Mouse (Mus musculus) kidney, postnatal 36 days (tissue): Measurements from ENCODE around the gene Abtb2.

Experiments
- DNase-seq, 2 experiments: peaks; one replicate each; pipeline ENCODE4 v3.0.0; 2021 to 2022; ENCODE audit warnings: mixed read lengths in 2 of 2

The Abtb2 gene

DNA sequence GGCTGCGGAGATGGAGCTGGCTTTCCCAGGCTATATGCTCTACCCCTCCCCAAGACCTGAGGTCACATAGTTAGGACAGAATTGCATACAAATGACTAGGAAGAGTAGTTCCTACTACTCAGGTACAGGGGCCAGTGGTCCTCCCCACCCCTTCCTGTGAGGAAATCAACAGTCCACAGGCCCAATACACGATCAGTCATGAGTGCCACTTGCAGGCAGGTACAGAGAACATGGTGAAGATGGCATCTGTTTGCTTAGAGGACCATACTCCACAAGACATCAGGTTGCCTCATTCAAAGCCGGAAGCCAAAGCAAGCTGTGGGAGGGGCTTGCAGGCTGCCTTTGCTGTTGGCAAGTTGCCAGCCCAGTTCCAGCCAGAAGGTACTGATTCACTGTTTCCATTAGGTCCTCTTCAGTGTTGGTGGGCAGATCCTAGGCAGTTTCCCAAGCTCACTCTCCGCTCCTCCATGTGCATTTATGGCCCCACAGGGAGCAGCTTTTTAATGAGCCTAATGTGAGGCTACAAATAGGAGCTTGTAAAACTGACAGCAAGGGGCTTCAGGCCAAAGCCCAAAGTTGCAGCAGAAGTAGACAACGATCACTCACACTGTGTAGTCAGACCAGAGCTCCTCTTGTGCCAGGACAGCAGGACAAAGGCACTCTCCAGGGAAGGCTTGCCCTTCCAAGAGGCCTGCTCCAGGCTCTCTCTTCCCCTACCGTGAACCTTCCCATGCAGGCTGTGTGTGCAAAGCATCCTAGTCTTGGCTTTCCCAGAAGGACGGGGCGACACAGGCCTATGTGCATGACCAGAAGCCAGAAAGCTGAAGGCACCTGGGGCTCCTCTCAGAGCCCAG is 102.1 kb downstream of the Abtb2 start:
- DNase-seq: peak; percentile 30 to 56

DNA sequence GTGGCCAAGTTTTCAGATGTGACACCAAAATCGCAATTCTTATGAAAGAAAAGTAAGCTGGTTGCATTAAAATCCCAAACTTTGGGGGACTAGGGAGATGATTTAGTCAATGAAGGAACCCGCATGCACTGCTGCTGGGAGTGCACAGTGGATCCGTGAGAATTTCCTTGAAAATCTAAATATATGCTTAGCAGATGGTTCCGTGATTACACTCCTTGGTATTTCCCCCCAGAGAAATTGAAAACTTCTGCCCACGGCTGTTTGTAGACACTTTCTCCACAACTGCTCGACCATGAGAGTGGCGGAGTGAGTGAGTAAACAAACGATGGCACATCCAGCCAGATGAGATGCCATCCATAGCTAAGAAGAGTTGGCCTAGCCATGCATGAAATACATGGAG is 102.8 kb downstream of the Abtb2 start:
- no peak for DNase-seq

DNA sequence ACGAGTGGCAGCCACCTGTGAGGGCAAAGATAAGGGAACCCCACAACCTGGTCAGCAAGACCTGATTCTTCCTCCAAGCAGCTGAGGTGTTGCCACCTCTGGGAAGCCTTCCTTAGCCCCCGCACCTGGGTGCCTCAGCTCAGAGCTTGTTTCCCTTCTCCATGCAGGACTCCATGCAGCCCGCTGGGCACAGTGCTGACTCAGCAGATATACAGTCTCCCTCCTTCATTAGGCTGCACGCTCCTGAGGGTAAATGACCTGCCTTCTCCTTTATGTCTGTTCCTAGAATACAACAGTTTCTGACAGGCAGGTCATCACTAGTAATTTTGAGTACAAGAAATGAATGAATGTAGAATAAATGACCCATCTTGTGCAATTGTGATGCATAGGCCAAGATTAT is 103.5 kb downstream of the Abtb2 start:
- no peak for DNase-seq

DNA sequence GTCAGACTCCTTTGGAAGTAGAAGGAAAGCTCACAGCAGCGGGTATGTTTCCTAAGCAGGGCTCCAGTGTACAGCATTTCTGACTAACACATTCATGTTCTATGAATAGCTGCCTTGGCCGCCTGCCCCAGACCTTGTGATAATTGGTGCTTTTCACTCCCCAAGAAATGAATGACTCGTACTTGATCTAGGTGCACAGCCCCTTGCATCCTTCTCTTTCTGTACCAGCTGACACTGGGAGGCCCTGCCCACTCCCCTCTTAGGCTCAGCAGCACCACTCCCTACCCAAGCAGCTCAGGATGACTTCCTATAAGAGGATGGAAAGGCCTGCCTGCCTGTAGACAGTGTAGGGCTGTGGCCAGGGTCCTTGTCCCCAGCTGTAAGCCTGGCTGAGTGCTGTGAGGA is 104.2 kb downstream of the Abtb2 start:
- DNase-seq: peak; percentile 39 to 60

DNA sequence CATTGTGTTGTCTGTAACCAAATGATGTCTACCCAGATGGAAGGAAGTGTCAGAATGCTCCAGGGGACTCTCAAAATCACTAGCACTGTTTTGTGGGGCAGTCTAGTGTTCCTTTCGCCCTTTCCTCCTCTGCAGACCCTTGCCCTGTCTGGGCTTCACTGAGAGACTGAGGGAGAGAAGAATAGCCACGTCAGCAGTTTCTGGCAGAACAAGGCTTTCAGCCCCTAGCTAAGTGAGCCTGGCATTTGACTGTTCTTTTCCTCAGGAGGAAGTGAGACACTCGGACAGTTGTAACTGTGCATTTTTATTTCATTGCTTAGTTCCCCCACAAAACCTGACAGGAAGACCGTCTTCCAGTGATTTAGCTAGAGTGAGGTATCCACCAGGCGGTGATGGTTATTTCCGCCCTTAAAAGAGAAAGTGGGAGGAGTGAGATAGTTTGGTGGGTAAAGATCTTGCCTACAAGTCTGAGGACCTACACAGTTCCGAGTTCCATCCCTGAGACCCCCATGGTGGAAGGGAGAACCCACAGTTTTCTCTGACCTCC is 106.5 kb downstream of the Abtb2 start:
- no peak for DNase-seq

DNA sequence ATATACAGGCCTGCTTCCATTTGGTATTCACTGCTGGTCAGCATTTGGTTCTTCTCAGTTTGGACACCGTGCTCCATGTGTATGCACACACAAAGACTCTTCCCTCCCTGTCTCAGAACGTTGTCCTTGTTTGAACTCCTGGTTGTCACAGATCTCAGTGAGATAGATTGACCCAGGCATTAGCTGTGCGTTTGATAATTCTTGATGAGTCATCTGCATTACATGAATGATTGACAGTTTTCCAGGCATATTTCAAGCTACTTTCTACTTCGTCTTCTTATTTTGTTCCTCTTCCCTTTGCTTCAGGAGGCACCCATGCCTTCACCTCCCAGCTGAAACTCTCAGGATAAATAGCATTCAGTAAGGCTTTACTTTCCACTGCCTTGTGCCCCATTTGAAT is 107.5 kb downstream of the Abtb2 start:
- DNase-seq: no peak

DNA sequence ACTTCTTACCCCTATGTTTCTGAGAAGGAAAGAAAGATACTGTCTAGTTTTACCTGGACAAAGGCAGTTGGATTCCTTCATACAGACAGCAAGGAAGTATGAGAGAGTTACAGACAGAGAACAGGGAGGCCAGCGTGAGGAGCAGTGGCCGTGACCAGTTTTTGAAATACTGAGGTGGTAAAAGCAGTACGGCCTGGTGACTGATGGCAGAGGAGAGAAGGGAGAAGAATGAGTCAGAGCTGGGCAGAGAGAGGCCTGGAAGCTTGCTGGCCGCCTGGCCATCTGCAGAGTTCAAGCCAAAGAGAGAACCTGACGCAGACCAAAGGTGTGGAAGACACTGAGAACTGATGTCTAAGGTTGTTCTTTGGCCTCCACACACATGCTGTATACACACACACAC is 109.3 kb downstream of the Abtb2 start:
- DNase-seq: no peak

DNA sequence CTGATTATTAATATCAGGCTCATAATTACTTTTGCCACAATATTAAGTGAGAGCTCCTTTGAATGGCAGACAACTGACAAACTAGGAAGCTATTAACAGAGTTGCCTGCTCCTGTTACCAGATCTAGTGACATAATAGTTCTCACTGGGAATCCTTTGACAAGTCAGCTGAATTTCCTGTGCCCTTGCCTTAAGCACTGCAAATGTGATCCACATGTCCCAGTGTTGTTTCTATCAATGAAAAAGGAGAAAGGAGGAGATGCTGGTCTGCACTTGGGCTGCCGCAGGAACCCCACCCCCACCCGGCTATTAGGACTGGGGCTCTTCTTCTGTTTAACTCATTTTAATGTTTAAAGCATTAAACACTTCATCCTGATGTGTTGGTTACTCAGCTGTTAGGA is 110.7 kb downstream of the Abtb2 start:
- DNase-seq: no peak

DNA sequence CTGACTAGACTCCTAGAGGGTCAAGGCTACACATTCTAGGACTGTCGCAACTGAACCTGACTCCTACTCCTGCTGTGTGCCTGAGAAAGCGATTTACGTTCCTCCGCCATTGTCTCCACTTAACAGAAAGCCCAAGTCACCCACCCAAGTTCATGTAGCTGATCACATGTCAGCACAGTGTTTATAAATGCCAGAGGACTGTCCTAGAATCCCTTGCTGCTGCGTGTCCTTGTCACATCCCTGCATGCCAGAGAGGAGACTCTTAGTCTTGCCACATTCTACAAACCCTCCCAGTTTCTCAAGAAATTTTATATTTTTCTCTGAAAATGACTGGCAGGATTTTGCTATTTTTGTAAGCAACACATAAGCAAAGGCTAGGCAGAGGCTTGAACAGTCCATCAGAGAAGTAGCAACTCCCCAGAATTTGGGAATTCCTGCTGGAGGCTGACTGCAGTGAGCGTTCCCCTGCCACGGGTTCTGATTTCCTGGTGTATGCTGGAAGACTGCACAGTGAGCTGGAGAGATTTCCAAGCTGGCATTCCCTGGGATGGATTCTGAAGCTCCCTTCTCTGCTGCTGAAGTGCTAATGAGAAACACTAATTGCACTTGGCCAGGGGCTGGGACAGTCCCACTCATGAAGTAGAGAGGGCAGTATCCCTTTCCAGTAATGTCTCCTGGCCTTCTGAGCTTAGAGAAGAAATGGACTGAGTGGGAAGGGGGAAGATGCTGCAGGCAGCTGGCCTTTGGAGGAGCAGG is 111.7 kb downstream of the Abtb2 start:
- DNase-seq: no peak

DNA sequence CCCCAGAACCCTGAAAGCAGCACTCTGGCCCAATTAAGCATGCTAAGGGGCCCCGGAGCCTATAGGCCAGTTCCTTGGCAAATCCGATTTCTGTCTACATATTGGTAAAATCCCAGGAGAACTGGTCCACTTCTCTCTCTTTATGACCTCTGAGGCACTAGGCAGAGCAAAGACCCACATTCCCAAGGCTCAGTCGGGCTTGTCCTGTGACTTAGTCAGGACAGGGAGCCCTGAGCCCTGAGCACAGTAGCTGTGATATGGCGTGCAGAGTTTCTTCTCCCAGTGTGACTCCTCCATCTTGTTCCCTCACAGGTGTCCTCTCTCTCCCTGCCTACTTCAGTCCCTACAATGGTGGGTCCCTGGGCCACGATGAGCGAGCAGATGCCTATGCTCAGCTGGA is 112.3 kb downstream of the Abtb2 start:
- peak; percentile 21 to 30 for DNase-seq

DNA sequence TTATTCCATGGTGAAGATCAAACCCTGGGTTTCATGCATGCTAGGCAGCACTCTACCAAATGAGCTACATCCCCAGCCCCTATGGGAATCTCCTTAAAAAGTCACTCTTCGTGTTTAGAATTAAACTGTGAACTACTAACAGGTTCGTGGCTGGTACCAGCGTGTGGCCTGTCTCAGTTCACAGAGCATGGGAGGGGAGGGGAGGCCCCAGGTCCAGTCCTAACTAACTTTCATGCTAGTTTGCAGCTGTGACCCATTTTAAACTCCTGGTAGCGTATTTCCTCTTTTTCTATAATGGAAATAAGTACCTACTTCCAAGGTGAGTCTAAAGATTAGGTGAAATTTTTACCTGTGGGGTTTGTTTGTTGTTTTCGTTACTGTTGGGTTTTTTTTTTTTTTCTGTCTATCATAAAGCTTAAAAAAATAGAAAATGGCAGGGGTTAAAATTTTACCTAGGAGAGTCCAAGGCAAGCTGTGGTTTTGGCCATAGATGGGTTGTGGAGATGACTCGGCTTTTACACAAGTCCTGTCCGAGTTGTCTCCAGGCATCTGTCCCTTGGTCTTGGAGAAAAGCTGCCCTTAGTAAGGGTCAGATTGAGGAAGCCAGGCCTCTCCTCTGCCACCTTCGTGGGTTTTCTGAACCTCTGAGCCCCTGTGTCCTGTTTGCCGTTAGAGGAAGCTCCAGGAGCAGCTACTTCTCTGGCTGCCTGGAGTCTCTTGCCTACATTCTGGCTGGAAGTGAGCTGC is 114.4 kb downstream of the Abtb2 start:
- DNase-seq: no peak

DNA sequence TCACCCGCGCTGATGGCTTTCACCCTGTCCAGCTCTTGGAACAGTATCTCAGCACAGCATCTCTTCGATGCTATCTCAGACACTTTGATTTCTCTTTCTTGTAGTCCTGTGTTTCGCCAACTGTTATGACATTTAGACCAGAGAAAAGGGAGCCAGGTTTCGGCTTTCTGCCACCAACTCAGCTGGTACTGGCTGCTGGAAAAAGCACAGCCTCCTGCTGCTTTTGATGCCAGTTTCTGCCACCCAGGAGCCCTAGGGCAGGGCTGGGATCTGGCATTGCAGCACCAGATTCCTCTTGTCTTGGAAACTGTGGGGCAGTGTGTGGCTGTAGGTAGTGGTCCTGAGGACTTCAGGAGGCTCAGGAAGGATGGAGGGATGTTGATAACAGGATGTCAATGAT is 115.0 kb downstream of the Abtb2 start:
- no peak for DNase-seq

DNA sequence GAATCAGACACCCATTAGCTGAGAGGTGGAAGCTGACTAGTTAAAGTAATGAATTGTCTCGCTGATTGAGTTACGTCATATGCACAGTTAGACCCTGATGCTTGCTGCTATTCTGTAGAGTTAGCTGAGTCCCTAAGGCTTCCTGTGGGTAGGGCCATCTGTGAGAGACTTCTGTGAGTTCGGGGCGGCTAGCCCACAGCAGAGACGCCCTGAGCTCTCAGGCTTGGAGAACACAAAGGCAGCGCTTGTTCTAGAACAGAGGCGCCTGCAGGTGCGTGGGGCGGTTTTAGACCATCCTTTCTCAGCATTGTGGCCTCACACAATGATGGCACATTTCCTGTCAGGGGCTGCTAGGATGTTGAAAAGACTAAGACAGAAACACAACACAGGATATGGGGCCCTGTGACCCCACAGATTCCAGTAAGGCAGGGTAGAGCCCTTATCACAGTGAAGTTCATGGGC is 116.2 kb downstream of the Abtb2 start:
- no peak for DNase-seq

DNA sequence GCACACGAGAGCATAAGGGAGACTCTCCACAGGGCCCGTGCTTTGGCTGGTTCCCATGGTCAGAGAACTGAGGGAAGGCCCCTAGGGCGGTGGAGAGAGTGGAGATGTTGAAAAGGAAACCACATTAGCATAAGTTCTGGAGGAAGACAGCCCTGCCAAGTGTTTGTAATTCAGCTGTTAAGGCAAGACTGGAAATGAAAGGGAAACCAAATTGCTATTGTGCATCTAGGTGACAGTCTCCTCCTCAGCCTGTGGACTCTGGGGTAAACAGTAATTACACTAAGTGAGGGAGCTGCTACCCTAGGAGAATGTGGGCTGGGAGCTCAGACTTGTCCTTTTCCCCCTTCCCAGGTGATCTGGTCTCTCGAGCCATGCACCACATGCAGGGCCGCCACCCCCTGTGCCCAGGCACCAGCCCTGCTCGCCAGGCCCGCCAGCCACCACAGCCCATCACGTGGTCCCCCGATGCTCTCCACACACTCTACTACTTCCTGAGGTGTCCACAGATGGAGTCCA is 116.9 kb downstream of the Abtb2 start:
- no peak for DNase-seq

DNA sequence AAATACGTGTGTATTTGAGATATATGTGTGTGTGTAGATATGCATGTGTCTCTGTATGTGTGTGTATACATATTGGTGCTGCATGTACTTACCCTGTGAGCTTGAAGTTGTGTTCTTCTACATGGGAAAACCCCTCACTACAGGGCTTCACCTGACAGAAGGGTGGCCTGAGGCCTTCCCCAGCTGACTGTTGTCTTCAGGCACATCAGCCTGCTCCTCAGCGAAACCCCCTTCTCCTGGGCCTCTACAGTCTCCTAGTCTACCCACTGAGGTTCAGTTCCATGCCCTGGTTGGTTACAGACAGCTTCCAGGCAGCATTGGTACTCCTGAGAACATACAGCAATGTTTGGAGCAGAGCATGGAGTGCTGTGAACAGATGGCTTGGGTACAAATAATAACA is 118.3 kb downstream of the Abtb2 start:
- no peak for DNase-seq

DNA sequence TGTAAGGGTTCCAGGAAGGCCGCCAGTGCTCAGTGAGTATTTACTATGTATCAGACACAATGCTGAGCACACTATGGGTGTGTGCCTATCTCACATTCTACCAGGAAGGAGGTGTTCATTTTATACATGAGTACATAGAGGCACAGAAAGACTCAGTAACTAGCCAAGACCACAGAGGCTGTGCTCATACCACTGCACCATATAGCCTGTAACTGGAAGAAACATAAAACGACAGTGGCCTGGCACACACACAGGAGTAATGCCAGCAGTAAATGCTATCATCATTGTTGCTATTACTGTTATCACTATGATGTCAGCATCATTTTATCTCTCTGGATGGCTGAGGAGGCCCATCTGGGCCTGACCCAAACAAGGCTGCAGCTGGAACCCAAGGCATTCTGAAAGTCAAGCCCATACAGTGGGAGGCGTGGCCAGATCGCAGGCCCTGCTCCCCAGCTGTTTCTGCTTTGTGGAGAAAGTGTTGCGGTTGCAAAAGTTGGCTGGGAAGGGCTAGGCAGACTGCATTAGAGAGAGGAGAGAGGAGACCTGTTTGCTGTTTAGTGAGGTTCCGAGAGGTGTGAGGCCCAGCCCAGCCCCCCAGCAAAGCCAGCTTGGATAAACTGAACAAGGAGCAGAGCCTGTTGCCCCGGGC is 118.9 kb downstream of the Abtb2 start:
- DNase-seq: no peak

DNA sequence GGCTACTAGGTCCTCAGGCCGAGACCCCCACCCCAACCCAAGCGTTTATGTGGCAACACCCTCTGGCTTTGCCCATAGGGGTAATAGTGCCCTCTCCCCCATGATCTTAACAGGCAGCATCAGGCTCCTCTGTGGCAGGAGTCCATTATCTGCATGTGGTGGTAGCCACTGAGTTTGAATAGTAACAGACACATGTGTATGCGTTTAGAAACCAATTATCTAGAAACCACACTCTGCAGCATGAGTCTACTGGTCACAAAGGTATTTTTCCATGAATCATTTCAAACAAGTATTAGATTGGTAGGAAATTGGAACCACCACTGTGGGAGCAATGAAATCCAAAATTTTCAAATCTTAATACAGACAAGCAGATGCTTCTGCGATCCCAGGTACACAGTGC is 119.5 kb downstream of the Abtb2 start:
- DNase-seq: no peak

DNA sequence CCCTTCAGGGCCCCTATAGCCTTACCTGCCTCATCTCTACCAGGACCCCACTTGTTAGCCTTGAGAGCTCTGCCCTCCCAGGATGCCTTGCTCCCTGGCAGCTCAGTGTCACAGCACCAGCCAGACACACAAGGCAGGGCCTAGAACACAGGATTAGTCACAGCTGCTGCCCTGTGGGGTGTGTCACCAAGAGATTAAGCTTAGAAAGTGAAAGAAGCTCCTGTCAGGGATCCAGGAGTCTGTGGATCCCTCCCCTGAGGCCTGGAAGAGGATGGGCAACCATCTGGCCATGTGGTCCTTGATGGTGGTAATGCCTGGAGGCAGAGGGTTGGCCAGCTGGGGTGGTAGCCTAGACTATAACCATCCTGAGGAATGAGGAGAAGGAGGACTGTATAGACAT is 121.0 kb downstream of the Abtb2 start:
- DNase-seq: no peak

DNA sequence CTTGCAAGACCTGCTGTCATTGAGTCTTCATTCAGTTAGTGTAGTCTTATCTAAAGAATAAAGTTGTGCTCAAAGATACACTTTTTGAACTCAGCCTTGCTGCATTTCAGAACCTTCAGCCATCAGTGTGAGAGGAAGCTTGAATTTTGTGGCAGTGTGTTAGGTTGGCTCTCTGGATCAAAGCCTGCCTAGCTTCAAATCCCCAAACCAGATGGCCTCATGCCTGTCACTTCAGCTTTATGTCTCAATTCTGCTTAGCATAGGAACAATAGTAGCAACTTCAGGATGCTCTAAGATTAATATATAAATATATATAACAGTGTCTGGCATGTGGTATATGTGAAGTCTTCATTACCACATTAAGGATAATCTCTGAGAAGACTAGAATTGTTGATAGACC is 121.8 kb downstream of the Abtb2 start:
- DNase-seq: no peak

DNA sequence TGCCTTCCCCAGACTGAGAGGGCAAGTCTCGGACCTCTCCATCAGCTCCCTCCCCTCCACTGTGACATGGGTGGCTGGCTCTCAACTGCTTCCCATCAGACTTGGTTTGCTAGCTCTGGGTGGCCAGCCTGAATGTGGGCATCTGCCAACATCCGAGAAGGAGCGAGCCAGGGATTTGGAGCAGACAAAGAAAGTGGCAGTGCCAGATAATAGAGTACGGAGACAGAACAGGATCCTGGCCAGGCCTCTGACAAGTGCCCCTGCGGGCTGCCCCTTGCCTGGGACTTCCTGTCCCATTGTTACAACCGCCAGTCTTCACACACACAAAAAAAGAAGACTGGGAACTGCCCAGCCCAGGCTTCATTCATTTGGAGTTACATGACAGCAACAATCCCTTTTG is 124.3 kb downstream of the Abtb2 start:
- DNase-seq: peak in 1 of 2 experiments; percentile 20

DNA sequence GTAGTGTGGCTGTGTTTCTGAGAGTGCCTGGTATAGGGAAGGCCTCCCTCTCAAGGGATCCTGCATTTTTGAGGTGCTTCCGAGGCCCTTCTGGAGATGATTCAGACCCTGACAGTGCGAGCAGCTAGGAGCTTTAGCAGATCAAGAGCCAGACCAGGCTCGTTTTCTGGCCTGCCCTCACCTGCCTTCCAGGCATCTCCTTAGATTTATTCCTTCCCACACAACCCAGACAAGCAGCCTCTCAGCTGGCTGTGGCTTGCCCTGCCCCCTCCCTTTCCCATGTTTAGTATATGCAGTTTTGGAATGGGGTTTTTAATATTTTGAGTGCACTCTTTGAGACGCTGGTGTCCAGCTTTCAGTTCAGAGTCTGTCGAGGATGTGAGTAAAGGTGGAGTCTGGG is 124.7 kb downstream of the Abtb2 start:
- no peak for DNase-seq

DNA sequence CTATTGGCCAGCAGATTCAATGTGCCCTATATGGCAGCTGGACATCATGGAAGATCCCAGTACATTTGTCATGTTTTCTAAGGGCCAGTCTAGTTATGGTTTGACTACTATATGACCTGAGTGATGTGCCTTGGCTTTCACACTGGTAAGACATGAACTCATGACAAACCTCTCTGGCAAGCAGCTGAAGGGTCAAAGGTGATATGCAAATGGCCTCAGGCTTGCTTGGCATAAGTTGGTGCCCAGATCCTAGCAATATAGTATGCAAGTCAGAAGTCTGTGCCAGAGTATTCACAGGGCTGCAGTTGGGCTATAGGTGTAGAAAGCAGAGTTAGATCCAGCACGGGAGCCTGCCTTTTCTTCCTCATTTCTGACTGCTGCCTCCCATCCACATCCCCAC is 125.2 kb downstream of the Abtb2 start:
- peak in 1 of 2 experiments; percentile 48 for DNase-seq
